Mouse (Mus musculus): ENCODE measurements around the gene Copz2.

- TF ChIP-seq CTCF (IDR thresholded peaks at IDR 0.05) (no peak), EP300 (IDR thresholded peaks at IDR 0.05) (no peak)
Observed at GRCm38 (mm10) chr11:96843627-96844026, 6.0 kb upstream of the Copz2 start.

Data from lung, postnatal 0 days (tissue).